Mouse (Mus musculus) macrophage (primary cell): ENCODE data around the gene Pdgfd. TPM values are rescaled to one million over a fixed set of nuclear protein-coding genes. Genes with fewer than 3 reads are reported as not detected.

ENCODE experiments used
- H3K27ac ChIP-seq: fragments of 350-480 bp; formaldehyde crosslinking; 2 replicates; pipeline ENCODE4 v1.9.0; 2021
- H3K36me3 ChIP-seq: fragments of 350-480 bp; formaldehyde crosslinking; 2 replicates; pipeline ENCODE4 v1.9.0; 2021; ENCODE audit errors: inconsistent target
- H3K4me3 ChIP-seq: fragments of 350-480 bp; formaldehyde crosslinking; 2 replicates; pipeline ENCODE4 v1.9.0; 2021; ENCODE audit errors: inconsistent target
- H3K79me2 ChIP-seq: fragments of 350-480 bp; formaldehyde crosslinking; 2 replicates; pipeline ENCODE4 v1.9.0; 2021; ENCODE audit errors: inconsistent target
- WGBS: methylation state at CpG from one replicate; pipeline ENCODE4 v1.1.7; 2026; ENCODE audit warnings: inconsistent platforms; ENCODE audit not compliant: missing documents; 5-methylcytosine and 5-hydroxymethylcytosine counted together
- polyA plus RNA-seq: library from polyadenylated mRNA; stranded (reverse); fragments of 250-400 nt; gene quantifications from 3 replicates; pipeline ENCODE4 v1.2.4, GENCODE M21; 2018; ENCODE audit warnings: inconsistent platforms

Gene Pdgfd
- polyA plus RNA-seq, 1 experiment from 2014 or later: not detected

DNA sequence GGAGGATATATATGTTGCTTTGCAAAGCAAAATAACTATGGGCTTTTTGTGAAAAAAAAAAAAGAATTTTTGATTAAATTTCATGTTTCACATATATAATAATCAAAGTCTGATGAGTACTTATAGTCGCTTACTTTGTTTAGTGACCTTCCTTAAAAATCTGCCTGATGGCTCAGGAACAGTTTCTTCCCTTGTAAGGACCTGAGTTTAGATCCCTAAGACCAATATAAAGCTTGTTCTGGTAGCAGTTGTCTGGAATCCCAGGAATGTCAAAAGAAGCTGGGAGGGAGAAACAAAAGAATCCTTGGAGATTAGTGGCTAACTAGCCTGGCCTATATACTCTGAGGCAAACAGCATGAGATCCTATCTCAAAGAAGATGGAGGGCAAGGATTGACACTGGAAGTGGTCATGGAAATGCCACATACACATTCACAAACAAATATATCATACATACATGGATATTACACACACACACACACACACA lies 101.5 kb downstream of the Pdgfd start, which contains the start of gene Ddi1:
Gene Ddi1, minus strand, starts transcription at position 51 of the 485 bp plus-strand sequence.
- 85% methylated on average over 1 of the region's 1 CpGs for WGBS
- H3K4me3 ChIP-seq: no peak within 1 kb of the TSS
- no peak within 1 kb of the TSS for H3K27ac ChIP-seq

DNA sequence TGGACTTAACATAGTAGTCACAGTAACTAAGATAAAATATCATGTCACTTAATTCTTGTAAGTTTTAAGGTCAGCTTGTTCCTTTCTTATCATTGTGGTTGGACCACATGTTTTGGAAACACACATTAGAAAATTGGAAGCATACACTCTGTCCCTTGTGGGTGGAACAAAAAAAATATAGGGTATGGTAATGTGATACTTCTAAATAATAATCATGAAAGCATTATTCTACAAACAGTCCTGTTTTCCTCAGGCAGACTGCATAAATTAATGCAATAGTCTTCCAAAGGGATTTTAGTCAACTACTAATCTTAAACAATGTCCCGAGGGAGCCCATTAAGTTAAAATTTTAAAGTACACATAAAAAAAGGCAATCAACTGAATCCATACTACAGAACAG lies 108.0 kb downstream of the Pdgfd start:
- no peak overlapping the region for H3K4me3 ChIP-seq
- no peaks in the 10 kb centered on the region for H3K36me3 ChIP-seq
- H3K79me2 ChIP-seq: no peaks in the 10 kb centered on the region
- 100% methylated on average over 1 of the region's 1 CpGs for WGBS
- no peak overlapping the region for H3K27ac ChIP-seq

More for the DNA sequence above, 101.5 kb downstream of the Pdgfd start, which contains the start of gene Ddi1:
- H3K36me3 ChIP-seq: no peaks in the 10 kb centered on the region
- no peaks in the 10 kb centered on the region for H3K79me2 ChIP-seq

DNA sequence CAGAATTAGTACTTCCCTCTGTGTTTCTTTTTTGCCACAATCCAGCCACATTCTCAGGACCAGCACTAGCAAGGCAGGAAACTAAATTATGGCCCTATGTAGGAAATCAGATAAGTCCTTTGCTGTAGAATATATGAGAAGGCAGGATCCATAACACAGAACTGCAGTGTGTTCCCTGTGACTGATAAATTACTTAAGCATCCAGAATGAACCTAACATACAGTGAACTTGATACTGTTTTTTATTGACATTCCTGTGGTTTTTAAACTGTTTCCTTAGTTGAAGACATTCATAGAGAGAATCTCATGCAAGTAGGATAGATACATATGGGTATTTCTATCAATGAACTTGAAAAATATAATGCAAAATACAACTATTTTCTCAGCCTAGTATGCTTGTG lies 109.1 kb downstream of the Pdgfd start:
- H3K27ac ChIP-seq: no peak overlapping the region
- H3K36me3 ChIP-seq: no peaks in the 10 kb centered on the region
- H3K79me2 ChIP-seq: no peaks in the 10 kb centered on the region
- no peak overlapping the region for H3K4me3 ChIP-seq

DNA sequence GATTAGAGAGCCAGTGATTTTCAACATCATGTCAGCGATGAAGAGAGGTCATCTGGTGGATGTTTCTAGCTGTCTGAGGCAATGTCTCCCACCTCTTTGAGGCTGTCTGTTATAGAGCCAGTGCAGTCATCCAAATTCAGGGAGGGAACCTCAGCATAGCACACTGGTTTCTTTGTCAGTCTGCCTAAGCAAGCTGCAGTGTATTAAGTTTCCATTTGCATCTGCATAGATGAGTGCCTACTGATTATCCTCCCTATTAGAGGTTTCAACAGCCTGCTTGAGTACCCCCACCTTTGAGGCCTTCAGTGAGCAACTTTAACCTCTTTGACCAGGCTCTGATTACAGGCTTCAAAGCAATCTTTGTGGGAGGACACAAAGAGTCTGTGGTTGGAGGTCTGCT lies 118.4 kb downstream of the Pdgfd start:
- no peaks in the 10 kb centered on the region for H3K36me3 ChIP-seq
- H3K79me2 ChIP-seq: no peaks in the 10 kb centered on the region
- H3K4me3 ChIP-seq: no peak overlapping the region
- WGBS: 92% methylated on average over 1 of the region's 1 CpGs
- H3K27ac ChIP-seq: no peak overlapping the region

DNA sequence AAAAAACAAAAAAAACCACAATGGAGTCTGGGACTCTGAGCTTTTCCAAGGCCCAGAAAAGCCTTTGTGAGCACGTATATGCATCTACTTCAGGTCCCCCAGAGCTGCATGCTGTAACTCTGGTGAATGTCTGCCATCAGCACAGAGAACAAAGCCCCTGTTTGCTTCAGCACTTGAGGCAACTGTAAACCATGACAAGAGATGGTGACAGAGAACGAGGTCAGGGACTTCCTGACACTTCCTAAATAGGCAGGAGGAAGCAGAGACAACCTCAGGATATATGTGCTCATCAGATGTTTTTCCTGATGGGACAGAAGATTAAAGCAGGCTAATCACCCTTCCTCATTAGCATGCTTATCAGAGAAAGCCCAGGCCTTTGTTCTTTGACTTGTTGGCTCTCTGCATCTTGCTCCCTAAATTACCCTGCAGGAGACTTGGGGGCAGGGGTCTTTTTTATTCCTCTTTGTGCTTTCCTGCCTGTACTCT lies 120.9 kb downstream of the Pdgfd start:
- Histone ChIP-seq H3K4me3 (no peak overlapping the region), H3K27ac (no peak overlapping the region), H3K79me2 (no peaks in the 10 kb centered on the region), H3K36me3 (no peaks in the 10 kb centered on the region)
- WGBS: 50% methylated on average over 2 of the region's 2 CpGs

DNA sequence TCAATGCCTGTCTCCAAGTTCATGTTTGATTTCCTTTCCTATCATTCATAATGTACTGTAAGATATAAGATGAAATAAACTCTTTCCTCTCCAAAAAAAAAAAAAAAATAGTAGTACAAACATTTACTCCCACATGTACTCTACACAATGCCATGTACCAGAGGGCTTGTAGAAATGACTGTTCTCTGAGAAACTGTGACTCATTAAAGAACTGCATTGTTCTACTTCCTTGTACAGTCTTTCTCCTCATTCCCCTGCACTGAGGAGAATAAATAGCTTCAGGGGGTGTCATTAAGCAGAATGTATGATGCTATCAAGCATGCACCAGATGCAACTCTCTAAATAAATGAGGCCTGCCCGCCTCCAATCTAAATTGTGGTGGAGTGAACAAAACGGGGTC lies 130.2 kb downstream of the Pdgfd start:
- Histone ChIP-seq H3K4me3 (no peak overlapping the region), H3K27ac (no peak overlapping the region), H3K79me2 (no peaks in the 10 kb centered on the region), H3K36me3 (no peaks in the 10 kb centered on the region)
- WGBS: 88% methylated on average over 2 of the region's 2 CpGs

DNA sequence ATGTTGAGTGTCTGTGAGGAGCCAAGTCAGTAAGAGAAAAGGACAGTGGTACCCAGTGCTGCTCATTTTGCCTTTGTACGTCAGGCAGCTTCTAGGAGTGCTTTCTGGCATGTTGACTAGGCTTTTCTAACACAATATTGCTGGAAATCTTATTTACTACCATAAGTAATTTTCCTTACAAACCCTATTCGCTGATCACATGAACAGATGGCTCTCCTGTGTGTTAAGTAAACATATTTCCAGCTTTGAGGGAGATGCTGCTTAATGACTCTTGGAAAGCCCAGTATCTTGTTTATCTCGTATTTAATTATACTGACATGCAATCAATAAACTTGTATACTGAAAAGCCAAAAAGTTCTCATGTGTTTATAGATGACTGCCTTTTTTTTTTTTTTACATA lies 133.7 kb downstream of the Pdgfd start:
- H3K27ac ChIP-seq: no peak overlapping the region
- H3K36me3 ChIP-seq: no peaks in the 10 kb centered on the region
- H3K4me3 ChIP-seq: no peak overlapping the region
- no peaks in the 10 kb centered on the region for H3K79me2 ChIP-seq
- 91% methylated on average over 3 of the region's 3 CpGs for whole genome bisulfite sequencing

DNA sequence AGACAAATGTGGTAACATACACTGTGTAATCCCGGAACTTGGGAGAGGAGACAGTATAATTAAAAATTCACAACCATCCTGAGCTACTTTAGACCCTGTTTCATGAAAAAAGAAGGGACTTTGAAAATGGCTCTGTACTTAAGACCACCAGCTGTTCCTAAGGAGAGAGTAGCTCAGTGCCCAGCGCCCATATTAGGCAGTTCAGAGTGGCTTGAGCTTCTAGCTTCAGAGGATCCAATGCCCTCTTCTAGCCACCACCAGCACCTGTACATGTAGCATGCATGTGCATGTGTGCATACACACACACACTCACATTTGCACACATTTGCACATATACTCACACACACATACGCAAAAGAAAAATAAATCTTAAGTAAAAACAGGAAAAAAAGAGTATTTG lies 136.2 kb downstream of the Pdgfd start:
- Histone ChIP-seq H3K79me2 (no peaks in the 10 kb centered on the region), H3K4me3 (no peak overlapping the region), H3K36me3 (no peaks in the 10 kb centered on the region), H3K27ac (no peak overlapping the region)
- WGBS: 84% methylated on average over 3 of the region's 3 CpGs

DNA sequence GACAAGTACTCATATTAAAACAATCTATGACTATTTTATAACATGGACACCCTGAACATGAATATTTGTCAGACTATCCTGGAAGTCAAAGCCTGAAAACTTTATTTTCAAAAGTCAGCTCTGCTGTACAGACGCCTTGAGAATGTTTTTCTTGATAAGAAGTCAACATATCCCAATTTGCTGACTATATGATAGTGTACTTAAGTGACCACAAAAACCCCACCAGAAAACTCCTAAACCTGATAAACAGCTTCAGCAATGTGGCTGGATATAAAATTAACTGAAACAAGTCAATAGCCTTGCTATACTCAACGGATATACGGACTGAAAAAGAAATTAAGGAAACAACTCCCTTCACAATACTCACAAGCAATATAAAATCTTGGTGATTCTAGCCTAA lies 137.5 kb downstream of the Pdgfd start:
- Histone ChIP-seq H3K36me3 (no peaks in the 10 kb centered on the region), H3K79me2 (no peaks in the 10 kb centered on the region), H3K27ac (no peak overlapping the region), H3K4me3 (no peak overlapping the region)
- WGBS: 97% methylated on average over 3 of the region's 3 CpGs

DNA sequence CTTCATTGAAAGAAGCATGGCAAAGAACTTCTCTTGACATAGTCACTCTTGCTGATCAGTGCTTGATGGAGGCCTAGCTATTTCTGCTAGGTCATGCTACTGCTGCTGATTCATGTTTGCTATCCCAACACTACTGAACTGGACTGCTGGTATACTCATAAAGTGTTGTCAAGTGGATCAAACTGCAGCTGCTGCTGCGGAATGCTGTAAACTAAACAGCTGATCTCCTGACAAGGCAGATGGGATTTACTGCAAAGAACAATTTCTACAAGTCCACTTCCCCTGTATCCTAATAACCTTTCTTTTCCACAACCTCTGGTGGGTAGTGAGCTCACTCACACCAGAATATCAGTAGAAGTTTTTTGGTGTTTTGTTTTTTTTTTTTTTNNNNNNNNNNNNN lies 148.7 kb downstream of the Pdgfd start:
- Histone ChIP-seq H3K4me3 (no peak overlapping the region), H3K79me2 (no peaks in the 10 kb centered on the region), H3K27ac (no peak overlapping the region), H3K36me3 (no peaks in the 10 kb centered on the region)
- WGBS: 100% methylated on average over 1 of the region's 1 CpGs

DNA sequence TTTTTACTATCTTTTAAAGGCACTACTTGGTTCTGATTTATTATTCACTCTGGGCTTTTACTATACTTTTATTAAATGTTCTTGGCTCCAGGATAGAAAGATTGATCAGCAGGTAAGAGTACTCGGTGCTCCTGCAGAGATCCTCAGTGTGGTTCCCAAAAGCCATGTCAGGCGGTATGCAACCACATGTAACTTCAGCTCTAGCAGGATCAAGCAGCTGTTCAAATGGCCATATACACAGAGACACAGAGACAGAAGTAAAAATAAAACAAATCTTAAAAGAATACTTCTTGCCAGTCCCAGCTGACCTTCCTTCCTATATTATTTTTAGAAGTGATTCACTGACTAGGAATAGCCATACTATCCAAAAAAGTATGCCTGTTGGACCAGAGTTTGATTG lies 157.0 kb downstream of the Pdgfd start:
- Histone ChIP-seq H3K36me3 (no peaks in the 10 kb centered on the region), H3K27ac (no peak overlapping the region), H3K79me2 (no peaks in the 10 kb centered on the region), H3K4me3 (no peak overlapping the region)
- 85% methylated on average over 2 of the region's 2 CpGs for WGBS

DNA sequence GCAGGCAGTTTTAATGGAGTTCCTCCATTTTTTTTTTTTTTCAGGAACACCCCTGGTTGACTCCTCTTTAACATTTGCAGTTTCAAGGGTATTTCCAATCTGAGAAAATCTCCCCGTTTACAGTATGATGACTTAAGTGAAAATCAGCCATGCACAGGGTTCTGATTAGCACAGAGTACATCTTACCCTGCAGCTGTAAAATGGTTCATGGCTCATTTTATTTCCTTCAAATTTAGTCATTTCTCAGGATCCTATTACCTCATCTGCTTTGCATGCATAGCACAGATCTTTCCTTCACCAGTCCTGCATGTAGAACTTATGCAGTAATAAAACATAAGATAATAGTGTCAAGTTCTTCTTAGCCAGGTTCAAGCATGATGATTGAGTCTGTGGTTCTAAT lies 165.1 kb downstream of the Pdgfd start:
- no peaks in the 10 kb centered on the region for H3K79me2 ChIP-seq
- WGBS: 82% methylated on average over 1 of the region's 1 CpGs
- no peaks in the 10 kb centered on the region for H3K36me3 ChIP-seq
- H3K4me3 ChIP-seq: no peak overlapping the region
- no peak overlapping the region for H3K27ac ChIP-seq

DNA sequence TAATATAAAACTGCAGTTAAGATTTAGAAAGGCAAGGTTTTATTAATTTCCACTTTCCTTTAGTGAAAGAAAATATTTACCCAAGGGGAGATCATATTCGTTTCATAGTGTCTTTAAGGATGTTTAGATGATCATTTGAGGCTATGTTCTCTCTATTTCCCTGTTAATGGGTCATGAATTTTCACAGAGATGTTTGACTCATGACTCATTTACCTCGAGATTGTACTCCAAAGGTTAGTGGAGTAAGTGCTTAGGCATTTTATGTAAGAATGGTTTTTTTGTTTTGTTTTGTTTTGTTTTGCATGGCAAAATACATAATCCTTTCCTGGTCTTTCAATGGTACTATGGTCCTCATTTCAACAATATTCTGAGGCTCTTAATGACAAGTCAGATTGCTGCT lies 167.9 kb downstream of the Pdgfd start:
- Histone ChIP-seq H3K27ac (no peak overlapping the region), H3K36me3 (no peaks in the 10 kb centered on the region), H3K79me2 (no peaks in the 10 kb centered on the region), H3K4me3 (no peak overlapping the region)
- WGBS: 54% methylated on average over 2 of the region's 2 CpGs

DNA sequence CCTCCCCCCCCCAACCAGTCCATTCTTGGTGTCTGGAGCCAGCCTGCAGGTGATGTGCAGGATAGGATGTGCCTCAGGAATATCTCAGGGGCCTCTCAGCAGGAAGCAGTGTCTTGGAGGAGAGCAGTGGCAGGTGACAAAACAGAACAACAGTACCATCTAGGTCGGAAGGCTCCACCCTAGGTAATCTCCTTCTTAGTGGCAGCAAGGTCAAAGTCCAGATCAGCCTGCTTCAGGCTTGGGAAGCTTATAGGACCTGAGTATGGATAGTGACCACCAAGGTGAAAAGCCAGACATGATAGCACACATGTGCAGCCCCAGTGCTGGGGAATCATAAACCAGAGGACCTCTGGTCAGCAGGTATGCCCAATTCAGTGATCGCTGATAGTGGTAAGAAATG lies 169.5 kb downstream of the Pdgfd start:
- no peak overlapping the region for H3K27ac ChIP-seq
- no peaks in the 10 kb centered on the region for H3K36me3 ChIP-seq
- 92% methylated on average over 2 of the region's 2 CpGs for WGBS
- no peaks in the 10 kb centered on the region for H3K79me2 ChIP-seq
- H3K4me3 ChIP-seq: no peak overlapping the region

DNA sequence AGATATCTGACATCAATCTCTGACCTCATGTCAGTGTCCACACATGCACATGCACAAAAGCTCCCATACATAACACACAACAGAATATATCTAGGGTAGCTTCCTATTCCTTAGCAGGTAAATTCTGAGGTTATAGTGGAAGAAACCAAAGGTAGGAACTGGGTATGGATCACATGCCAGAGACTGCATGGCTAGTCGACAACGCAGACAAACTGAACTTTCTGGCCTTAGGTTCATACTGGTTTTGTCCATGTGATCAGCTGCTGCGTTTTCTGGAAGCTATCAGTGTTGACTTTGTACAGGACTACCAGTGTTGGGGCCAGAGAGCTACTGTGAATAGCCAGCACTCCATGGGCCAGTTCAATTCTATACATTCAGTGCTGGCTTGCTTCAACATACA lies 170.0 kb downstream of the Pdgfd start:
- H3K4me3 ChIP-seq: no peak overlapping the region
- no peaks in the 10 kb centered on the region for H3K79me2 ChIP-seq
- WGBS: 95% methylated on average over 3 of the region's 3 CpGs
- no peaks in the 10 kb centered on the region for H3K36me3 ChIP-seq
- no peak overlapping the region for H3K27ac ChIP-seq

DNA sequence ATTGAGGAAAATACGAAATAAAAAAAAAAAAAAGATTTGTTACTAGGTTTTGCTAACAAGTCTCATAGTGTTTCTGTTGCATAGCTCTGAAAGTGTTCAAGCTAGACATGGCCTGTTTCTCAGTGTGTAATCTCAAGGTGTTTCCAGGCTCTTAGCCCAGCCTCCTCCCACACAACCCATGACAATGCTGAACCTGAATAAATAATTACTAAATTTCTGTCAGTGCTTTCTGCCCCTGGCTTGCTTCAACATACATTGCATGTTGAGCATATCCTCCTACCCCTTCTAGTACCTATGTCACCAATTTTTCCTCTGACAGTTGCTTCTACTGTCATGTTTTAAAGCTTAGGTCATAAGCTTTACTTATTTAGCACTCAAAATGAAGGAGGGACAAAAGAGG lies 171.0 kb downstream of the Pdgfd start:
- Histone ChIP-seq H3K27ac (no peak overlapping the region), H3K79me2 (no peaks in the 10 kb centered on the region), H3K36me3 (no peaks in the 10 kb centered on the region), H3K4me3 (no peak overlapping the region)
- WGBS: 80% methylated on average over 1 of the region's 1 CpGs
